Mouse (Mus musculus) heart, postnatal 0 days (tissue): Measurements from ENCODE around the gene Abcg4.

Experiments
- CTCF ChIP-seq: IDR thresholded peaks from 2 replicates; pipeline ENCODE4 v1.5.1; 2016; ENCODE audit warnings: antibody characterized with exemption, control low read depth, low read depth
- EP300 ChIP-seq: IDR thresholded peaks from 2 replicates; pipeline ENCODE4 v1.6.1; 2016; ENCODE audit warnings: antibody characterized with exemption, low read depth

- TF ChIP-seq EP300, result no peak
- no peak for TF ChIP-seq CTCF
These were observed 30.9 kb upstream of the Abcg4 start for GRCm38 (mm10) chr9:44319105-44319886.
